Mouse (Mus musculus): ENCODE data around the gene Cept1.

DNA sequence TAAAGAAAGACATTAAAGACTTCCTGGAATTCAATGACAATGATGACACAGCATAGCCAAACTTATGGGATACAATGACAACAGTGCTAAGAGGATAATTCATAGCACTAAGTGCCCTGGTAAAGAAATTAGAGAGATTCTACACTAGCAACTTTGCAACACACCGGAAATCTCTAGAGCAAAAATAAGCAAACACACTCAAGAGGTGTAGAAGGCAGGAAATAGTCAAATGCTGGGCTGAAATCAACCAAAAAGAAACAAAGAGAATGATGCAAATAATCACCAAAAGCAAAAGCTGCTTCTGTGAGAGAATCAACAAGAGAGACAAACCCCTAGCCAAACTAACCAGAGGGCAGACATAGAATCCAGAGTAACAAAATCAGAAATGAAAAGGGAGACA lies 24.9 kb downstream of the Cept1 start:
- TF ChIP-seq CTCF (IDR thresholded peaks at IDR 0.05; ENCODE audit: low read depth) (no peak), EP300 (IDR thresholded peaks at IDR 0.05; ENCODE audit: low read depth) (no peak)

All from liver, embryonic 14.5 days (tissue).